Mouse (Mus musculus) heart, embryonic 10.5 days (tissue): ENCODE results near the gene Klk1b8. TPM values are rescaled to one million over a fixed set of nuclear protein-coding genes. Genes with fewer than 3 reads are reported as not detected.

Source experiments
- DNase-seq: peaks from one replicate; pipeline ENCODE4 v3.0.0-alpha.2; 2017; ENCODE audit warnings: low spot score
- H3K27ac ChIP-seq: fragments of 300-500 bp; sonication (generic); 2 replicates; pipeline ENCODE4 v1.5.1; 2016; ENCODE audit warnings: mild to moderate bottlenecking
- H3K27me3 ChIP-seq: fragments of 300-500 bp; sonication (generic); 2 replicates; pipeline ENCODE4 v1.6.1; 2016; ENCODE audit warnings: mild to moderate bottlenecking; ENCODE audit not compliant: poor library complexity, insufficient read depth, severe bottlenecking
- H3K36me3 ChIP-seq: fragments of 300-500 bp; sonication (generic); 2 replicates; pipeline ENCODE4 v1.6.1; 2016; ENCODE audit warnings: mild to moderate bottlenecking, moderate library complexity
- H3K4me1 ChIP-seq: fragments of 300-500 bp; sonication (generic); 2 replicates; pipeline ENCODE4 v1.6.1; 2016; ENCODE audit warnings: mild to moderate bottlenecking
- H3K4me3 ChIP-seq: fragments of 300-500 bp; sonication (generic); 2 replicates; pipeline ENCODE4 v1.5.1; 2016; ENCODE audit warnings: mild to moderate bottlenecking, moderate library complexity
- H3K9me3 ChIP-seq: fragments of 300-500 bp; sonication (generic); 2 replicates; pipeline ENCODE4 v1.6.1; 2016; ENCODE audit warnings: mild to moderate bottlenecking, moderate library complexity
- WGBS: fragments of 180-500 bp; shearing (Covaris S2); methylation state at CpG from one replicate; pipeline ENCODE4 v1.1.7; 2016; 5-methylcytosine and 5-hydroxymethylcytosine counted together
- polyA plus RNA-seq: library from polyadenylated mRNA; unstranded; fragments of >200 nt; fragmentation: Nextera tagmentation; extraction: Ambion mirVana; gene quantifications from 2 replicates; pipeline ENCODE4 v1.2.1, GENCODE M21; 2016

Klk1b8 gene
- polyA plus RNA-seq, result not detected in 2 replicates

DNA sequence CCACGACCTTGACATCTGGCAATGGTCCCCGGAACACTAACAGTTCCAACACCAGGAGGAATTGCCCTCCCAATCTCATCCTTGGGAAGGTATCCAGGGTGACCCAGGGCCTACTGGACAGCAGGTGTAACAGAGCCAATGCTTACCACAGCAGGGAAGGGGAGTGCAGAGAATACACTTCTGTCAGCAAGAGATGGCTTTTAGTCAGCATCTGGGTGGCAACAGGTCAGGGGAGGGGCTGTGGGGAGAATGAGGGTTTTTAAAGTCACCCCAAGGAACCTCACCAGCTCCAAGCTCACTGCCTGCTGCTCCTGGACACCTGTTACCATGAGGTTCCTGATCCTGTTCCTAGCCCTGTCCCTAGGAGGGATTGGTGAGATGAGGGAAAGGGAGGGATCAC, at the start of gene Klk1b8:
Klk1b8 (plus strand) TSS at position 301 of the 400 bp plus-strand sequence.
- Histone ChIP-seq H3K27me3 (no peaks in the 10 kb centered on the region), H3K36me3 (no peaks in the 10 kb centered on the region), H3K4me3 (no peak within 1 kb of the TSS), H3K9me3 (no peaks in the 10 kb centered on the region), H3K27ac (no peak within 1 kb of the TSS), H3K4me1 (no peaks in the 10 kb centered on the region)
- 69% methylated on average over 2 of the region's 2 CpGs for WGBS
- DNase-seq, result no peak

DNA sequence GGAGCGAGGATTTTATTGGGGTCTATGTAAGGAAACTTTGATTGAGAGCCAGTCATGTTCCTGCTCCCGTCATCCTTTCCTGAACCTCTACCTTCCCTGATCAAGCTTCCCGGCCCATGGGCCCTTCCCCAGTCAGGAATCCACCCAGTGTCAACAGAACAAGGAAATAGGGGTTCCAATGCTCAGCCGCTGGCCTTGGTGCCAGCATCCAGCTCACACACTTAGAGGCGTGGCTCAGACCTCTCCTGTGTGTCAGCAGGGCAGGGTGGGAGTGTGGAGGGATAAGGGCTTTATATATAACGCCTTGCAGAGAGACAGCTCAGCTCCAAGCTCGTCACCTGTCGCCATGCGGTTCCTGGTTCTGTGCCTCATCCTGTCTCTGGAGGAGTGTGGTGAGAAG, 35.6 kb upstream of the Klk1b8 start:
- peaks cover 16% of the 10 kb centered on the region; the same call in 1 of the 2 replicates for H3K27me3 ChIP-seq
- 47% methylated on average over 9 of the region's 9 CpGs for WGBS
- H3K9me3 ChIP-seq, result no peaks in the 10 kb centered on the region
- DNase-seq, result no peak
- H3K36me3 ChIP-seq, result no peaks in the 10 kb centered on the region
- no peak overlapping the region for H3K4me3 ChIP-seq
- H3K4me1 ChIP-seq, result peaks cover 5% of the 10 kb centered on the region; the same call in 1 of the 2 replicates
- H3K27ac ChIP-seq, result no peak overlapping the region

DNA sequence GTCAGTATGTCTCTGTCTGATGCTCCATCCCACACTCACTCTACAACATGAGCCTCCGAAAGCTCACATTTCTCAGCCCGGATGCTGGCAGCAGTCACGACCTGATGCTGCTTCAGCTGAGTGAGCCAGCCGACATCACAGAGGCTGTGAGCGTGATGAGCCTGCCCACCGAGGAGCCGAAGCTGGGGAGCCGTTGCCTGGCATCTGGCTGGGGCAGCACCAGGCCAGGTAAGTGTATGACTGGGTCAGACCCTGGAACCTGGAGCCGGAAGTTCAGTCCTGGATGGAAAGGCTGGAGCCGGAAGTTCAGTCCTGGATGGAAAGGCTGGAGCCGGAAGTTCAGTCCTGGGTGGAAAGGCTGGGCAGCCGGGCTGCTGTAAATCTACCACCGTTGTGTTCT, 32.0 kb upstream of the Klk1b8 start:
- H3K27ac ChIP-seq, result no peak overlapping the region
- no peak for DNase-seq
- no peaks in the 10 kb centered on the region for H3K36me3 ChIP-seq
- 78% methylated on average over 13 of the region's 13 CpGs for WGBS
- peaks cover 29% of the 10 kb centered on the region; the same call in 1 of the 2 replicates for H3K27me3 ChIP-seq
- H3K9me3 ChIP-seq, result no peaks in the 10 kb centered on the region
- H3K4me3 ChIP-seq, result no peak overlapping the region
- H3K4me1 ChIP-seq, result peaks cover 5% of the 10 kb centered on the region; the same call in 1 of the 2 replicates

DNA sequence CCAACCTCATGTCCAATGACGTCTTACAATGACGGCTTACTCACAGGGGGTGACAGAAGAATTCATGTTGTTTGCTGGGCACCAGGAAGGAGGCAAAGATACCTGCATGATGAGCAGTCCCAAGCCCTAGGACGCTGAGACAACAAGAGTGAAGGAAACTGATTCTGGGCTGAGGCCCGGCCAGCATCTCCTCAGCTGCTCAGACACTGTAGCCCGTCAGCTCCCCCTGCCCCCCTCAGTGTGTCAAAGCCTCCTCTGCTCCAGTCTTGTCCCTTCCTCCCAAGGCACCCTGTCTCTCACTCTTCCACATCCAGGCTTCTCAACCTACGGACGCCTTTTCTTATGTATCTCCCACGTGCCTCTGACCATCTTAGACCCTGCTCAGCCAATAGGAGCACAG, 31.6 kb upstream of the Klk1b8 start:
- Histone ChIP-seq H3K27ac (no peak overlapping the region), H3K4me3 (no peak overlapping the region), H3K27me3 (peaks cover 29% of the 10 kb centered on the region; the same call in 1 of the 2 replicates), H3K9me3 (no peaks in the 10 kb centered on the region), H3K36me3 (no peaks in the 10 kb centered on the region), H3K4me1 (peaks cover 5% of the 10 kb centered on the region; the same call in 1 of the 2 replicates)
- 64% methylated on average over 8 of the region's 8 CpGs for WGBS
- DNase-seq, result no peak

DNA sequence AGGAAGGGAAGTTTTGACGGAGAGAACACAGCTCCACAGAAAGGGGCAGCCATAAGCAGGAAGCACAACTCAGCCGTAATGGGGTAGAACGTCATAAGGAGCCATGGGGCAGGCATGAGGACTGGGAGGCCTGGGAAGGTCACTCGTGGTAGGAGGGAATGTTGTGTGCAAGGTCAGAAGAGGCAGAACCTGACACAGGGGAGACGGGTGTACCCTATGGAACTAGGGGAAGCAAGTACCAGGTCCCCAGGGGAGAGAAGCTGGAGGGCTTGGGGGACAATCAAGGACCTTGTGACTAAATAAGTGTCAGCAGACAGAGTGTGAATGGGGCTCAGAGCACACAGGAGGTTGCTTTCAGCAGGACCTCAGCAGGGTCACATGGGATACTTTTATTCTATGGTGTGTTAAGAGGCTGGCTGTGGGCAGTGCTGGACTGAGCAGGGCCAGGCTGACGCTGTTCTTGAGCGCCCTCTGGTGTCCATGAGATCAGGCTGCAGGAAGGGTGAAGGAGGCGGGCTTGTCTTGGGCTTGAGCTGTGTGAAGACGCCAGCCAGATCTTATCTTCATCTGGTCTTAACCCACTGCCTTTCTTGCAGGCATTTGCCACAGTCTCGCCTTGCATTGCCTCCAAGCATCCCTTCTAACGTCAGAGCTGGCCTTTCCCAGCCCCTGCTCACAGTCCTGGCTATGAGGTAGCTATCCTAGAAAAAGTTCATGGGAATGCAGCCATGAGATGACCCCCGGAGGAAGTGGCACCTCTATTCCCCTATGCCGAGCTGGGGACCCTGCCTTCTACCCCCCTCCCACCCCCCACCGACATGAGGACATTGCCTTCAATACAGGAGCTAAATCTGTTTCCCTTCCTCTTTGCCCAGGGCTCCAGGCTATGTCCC, 30.7 kb upstream of the Klk1b8 start:
- Histone ChIP-seq H3K4me1 (peaks cover 5% of the 10 kb centered on the region; the same call in 1 of the 2 replicates), H3K9me3 (no peaks in the 10 kb centered on the region), H3K4me3 (no peak overlapping the region), H3K36me3 (no peaks in the 10 kb centered on the region), H3K27me3 (peaks cover 27% of the 10 kb centered on the region; the same call in 1 of the 2 replicates), H3K27ac (no peak overlapping the region)
- WGBS, result 27% methylated on average over 14 of the region's 14 CpGs
- DNase-seq, result peak; percentile 86

DNA sequence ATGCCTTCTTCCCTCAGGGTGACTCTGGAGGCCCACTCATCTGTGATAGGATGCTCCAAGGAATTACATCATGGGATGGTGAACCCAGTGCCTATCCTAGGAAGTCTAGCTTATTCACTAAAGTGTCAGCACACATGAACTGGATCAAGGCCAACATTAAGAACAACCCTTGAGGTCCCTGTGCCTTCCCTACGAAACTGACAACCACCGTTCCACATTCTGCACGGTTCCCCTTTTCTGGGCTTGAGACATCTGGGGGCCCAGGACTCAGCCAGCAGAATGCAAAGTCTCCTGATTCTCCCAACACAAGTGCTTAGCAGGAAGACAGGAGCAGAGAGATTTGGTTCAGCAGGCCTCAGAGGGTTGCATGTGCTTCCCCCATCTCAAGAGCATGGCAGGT, 29.9 kb upstream of the Klk1b8 start:
- H3K4me3 ChIP-seq, result no peak overlapping the region
- DNase-seq, result no peak
- H3K4me1 ChIP-seq, result peaks cover 5% of the 10 kb centered on the region; the same call in 1 of the 2 replicates
- no peak overlapping the region for H3K27ac ChIP-seq
- no peaks in the 10 kb centered on the region for H3K9me3 ChIP-seq
- WGBS, result 84% methylated on average over 3 of the region's 3 CpGs
- H3K27me3 ChIP-seq, result peaks cover 21% of the 10 kb centered on the region; the same call in 1 of the 2 replicates
- no peaks in the 10 kb centered on the region for H3K36me3 ChIP-seq

DNA sequence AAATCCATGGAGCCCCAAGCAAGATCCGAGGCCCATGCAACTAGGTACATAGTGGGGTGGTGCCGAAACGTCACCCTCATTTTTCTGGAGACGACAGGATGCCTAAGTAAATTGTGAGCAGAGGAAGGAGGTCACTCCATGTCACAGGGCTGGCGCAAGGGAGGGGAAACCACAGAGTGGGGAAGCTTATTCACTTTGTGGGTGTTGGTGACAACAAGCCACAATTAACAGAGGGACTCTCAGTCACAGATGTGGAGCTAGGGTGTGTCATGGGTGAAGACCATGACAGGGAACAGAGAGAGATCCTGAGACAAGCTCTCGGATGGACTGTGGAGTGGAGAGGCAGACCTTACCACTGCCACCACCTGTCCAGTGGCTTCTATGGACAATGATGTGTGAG, 29.4 kb upstream of the Klk1b8 start:
- Histone ChIP-seq H3K4me1 (peaks cover 5% of the 10 kb centered on the region; the same call in 1 of the 2 replicates), H3K36me3 (no peaks in the 10 kb centered on the region), H3K27ac (no peak overlapping the region), H3K27me3 (peaks cover 18% of the 10 kb centered on the region; the same call in 1 of the 2 replicates), H3K4me3 (no peak overlapping the region), H3K9me3 (no peaks in the 10 kb centered on the region)
- 86% methylated on average over 6 of the region's 6 CpGs for WGBS
- no peak for DNase-seq

DNA sequence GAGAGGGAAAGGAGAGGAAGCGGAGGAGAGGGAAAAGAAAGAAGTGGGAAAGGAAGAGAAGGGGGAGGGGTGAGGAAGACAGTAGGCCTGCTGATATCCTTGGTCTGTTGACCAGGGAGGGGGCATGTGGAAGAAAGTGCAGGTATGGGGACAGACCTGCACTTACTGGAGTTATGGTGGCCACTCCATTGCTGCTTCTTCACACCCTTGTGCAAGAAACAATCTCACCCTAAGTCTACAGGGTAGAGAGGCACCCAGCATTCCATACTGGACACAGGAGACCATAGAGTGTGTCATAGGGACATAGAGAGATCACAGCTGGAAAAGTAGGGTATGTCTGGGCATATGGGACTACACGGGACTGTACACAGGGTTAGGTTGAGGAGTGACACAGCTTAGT, 28.5 kb upstream of the Klk1b8 start:
- Histone ChIP-seq H3K4me3 (no peak overlapping the region), H3K4me1 (peaks cover 5% of the 10 kb centered on the region; the same call in 1 of the 2 replicates), H3K9me3 (no peaks in the 10 kb centered on the region), H3K27me3 (peaks cover 16% of the 10 kb centered on the region; the same call in 1 of the 2 replicates), H3K27ac (no peak overlapping the region), H3K36me3 (no peaks in the 10 kb centered on the region)
- no peak for DNase-seq
- WGBS, result 68% methylated on average over 2 of the region's 2 CpGs

DNA sequence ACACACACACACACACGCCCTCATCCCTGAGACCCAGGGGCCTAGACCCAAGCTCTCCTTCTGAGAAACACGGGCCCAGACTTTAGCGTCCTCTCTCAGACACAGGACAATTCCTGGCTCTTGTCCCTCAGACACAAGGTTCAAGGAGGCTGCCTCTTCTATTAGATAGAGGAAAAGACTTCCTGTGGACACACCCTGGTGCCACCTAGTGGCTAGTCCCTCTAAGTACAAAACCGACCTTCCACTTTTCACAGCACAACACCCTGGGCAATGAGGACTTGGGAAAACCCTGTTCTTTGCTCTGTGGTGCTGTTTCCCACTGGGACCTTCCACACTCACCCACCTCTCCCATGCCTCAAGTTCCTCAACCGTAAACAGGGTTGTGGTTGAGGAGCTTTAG, 24.5 kb upstream of the Klk1b8 start:
- peaks cover 11% of the 10 kb centered on the region; the same call in 1 of the 2 replicates for H3K27me3 ChIP-seq
- H3K4me1 ChIP-seq, result no peaks in the 10 kb centered on the region
- no peak overlapping the region for H3K4me3 ChIP-seq
- no peaks in the 10 kb centered on the region for H3K9me3 ChIP-seq
- no peak overlapping the region for H3K27ac ChIP-seq
- 65% methylated on average over 5 of the region's 5 CpGs for WGBS
- DNase-seq, result no peak
- no peaks in the 10 kb centered on the region for H3K36me3 ChIP-seq

DNA sequence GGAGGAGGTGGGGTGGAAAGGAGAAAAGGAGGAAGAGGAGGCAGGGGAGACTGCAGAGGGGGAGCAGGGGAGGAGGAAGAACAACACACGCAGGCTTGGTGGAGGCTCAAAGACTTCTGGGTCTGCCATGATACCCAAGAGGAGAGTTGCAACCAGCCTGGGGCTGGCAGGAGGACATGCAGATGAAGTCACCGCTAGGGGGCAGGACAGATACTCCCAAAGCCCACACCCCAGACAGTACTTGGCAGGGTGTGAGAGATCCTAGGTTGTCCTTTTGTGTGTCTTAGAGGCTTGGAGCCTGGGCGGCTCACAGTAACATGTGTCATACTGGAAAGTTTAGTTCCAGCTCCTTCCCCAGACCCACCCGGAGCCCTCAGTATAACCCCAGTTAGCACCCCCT, 21.9 kb upstream of the Klk1b8 start:
- Histone ChIP-seq H3K36me3 (no peaks in the 10 kb centered on the region), H3K27me3 (no peaks in the 10 kb centered on the region), H3K27ac (no peak overlapping the region), H3K4me3 (no peak overlapping the region), H3K9me3 (no peaks in the 10 kb centered on the region), H3K4me1 (no peaks in the 10 kb centered on the region)
- no peak for DNase-seq
- 41% methylated on average over 4 of the region's 4 CpGs for WGBS

DNA sequence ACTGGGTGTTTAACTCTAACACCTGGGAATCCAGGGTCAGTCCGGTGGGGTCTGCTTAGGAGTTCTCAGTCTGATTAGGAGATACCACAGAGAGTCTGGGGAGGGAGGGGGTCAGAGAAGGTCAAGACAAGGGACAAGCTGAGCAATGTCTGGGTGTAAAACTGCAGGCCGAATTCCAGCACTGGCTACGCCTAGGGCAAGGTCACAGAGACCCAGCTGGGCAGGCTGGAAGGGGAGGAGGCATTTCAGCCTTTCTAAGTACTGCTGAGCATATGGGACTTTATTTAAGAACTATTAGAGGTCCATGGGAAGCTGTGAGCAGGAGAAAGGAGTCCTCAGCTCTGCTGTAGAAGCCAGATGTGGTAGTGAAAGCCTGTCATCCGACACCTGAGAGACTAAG, 18.1 kb upstream of the Klk1b8 start:
- no peaks in the 10 kb centered on the region for H3K36me3 ChIP-seq
- no peaks in the 10 kb centered on the region for H3K4me1 ChIP-seq
- 50% methylated on average over 4 of the region's 4 CpGs for WGBS
- DNase-seq, result no peak
- H3K27ac ChIP-seq, result no peak overlapping the region
- H3K9me3 ChIP-seq, result no peaks in the 10 kb centered on the region
- H3K27me3 ChIP-seq, result no peaks in the 10 kb centered on the region
- H3K4me3 ChIP-seq, result no peak overlapping the region

DNA sequence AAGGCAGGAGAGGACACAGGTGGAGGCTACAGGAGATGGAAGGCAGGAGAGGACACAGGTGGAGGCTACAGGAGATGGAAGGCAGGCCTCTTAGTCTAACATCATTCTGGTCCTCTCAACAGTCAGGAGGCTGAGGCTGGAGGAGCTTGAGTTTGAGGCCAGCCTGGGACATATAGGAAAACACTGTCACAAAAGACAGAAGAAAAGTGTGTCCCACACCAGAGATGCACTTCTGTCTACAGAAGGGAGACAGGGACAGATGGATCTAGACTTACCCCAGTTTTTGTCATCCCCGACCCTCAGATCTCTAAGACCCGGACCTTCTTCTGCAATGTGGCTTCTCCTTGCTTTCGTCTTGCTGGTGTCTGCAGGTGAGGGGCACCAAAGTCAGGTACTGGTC, 17.0 kb upstream of the Klk1b8 start, which contains the start of gene Klk15:
Klk15 (plus strand) TSS at position 301 of the 400 bp plus-strand sequence.
- WGBS, result 77% methylated on average over 3 of the region's 3 CpGs
- Histone ChIP-seq H3K36me3 (no peaks in the 10 kb centered on the region), H3K4me3 (no peak within 1 kb of the TSS), H3K27me3 (no peaks in the 10 kb centered on the region), H3K4me1 (no peaks in the 10 kb centered on the region), H3K9me3 (no peaks in the 10 kb centered on the region), H3K27ac (no peak within 1 kb of the TSS)
- DNase-seq, result no peak

DNA sequence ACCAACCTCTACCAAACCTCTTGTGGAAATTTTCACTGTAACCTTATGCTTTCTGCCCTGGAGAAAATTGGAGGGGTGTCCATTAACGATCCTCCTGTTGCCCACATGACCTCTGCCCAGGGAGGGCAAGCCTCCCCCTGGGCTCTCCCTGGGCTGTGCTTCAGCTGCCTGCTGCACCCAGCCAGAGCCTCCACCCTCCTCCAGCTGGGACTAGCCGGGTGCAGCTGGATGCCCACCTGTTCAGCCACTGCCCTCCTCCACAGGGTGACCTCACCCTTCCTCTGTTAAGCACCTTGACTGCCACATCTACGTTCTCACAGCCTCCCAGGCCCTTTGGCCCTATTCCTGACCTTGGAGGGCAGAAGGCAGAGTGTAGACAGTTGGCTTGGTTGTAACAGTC, 15.7 kb upstream of the Klk1b8 start:
- 51% methylated on average over 3 of the region's 3 CpGs for WGBS
- H3K27ac ChIP-seq, result no peak overlapping the region
- no peaks in the 10 kb centered on the region for H3K9me3 ChIP-seq
- no peak overlapping the region for H3K4me3 ChIP-seq
- H3K4me1 ChIP-seq, result no peaks in the 10 kb centered on the region
- no peaks in the 10 kb centered on the region for H3K36me3 ChIP-seq
- no peaks in the 10 kb centered on the region for H3K27me3 ChIP-seq
- DNase-seq, result no peak
